Mouse (Mus musculus) C2C12 (cell line): ENCODE measurements at regions not wholly inside any gene's neighbourhood (a gene's known extent, or its start where the extent isn't known, plus 50 kb on each side); places are given as distances from the start of the nearest gene placed in this dataset.

Source experiments
- H3K27me3 ChIP-seq: one replicate; pipeline ENCODE4 v1.6.1; 2011; ENCODE audit not compliant: control insufficient read depth, insufficient read depth, insufficient read length
- H3K36me3 ChIP-seq: one replicate; pipeline ENCODE4 v1.6.1; 2011; ENCODE audit not compliant: control insufficient read depth, insufficient read depth
- H3K4me3 ChIP-seq: one replicate; pipeline ENCODE4 v1.5.1; 2011; ENCODE audit warnings: mild to moderate bottlenecking, control low read depth; ENCODE audit not compliant: poor library complexity, insufficient read depth, severe bottlenecking
- H3K79me2 ChIP-seq: one replicate; pipeline ENCODE4 v1.6.1; 2011; ENCODE audit not compliant: control insufficient read depth, insufficient read depth
- H3K79me3 ChIP-seq: one replicate; pipeline ENCODE4 v1.6.1; 2011; ENCODE audit warnings: low read depth, control low read depth
- H3ac ChIP-seq: one replicate; pipeline ENCODE3; 2011; ENCODE audit warnings: low read depth; ENCODE audit not compliant: control insufficient read depth, insufficient read length
- CEBPB ChIP-seq: IDR thresholded peaks from one replicate; pipeline ENCODE4 v1.6.1; 2011; ENCODE audit warnings: low read depth, mild to moderate bottlenecking, control low read depth, moderate library complexity
- CTCF ChIP-seq: IDR thresholded peaks from one replicate; pipeline ENCODE4 v1.5.1; 2011; ENCODE audit not compliant: control insufficient read depth, insufficient read depth, insufficient read length
- FOSL1 ChIP-seq: IDR thresholded peaks from one replicate; pipeline ENCODE4 v1.8.0; 2011; ENCODE audit warnings: mild to moderate bottlenecking, low read length; ENCODE audit not compliant: poor library complexity, insufficient read depth, severe bottlenecking
- MAX ChIP-seq: IDR thresholded peaks from one replicate; pipeline ENCODE4 v1.6.1; 2011; ENCODE audit warnings: mild to moderate bottlenecking, control low read depth
- MYOD1 ChIP-seq: IDR thresholded peaks from one replicate; pipeline ENCODE4 v1.6.1; 2011; ENCODE audit warnings: low read depth; ENCODE audit not compliant: control insufficient read depth, insufficient read length
- MYOG ChIP-seq: IDR thresholded peaks from one replicate; pipeline ENCODE4 v1.6.1; 2011; ENCODE audit not compliant: control insufficient read depth, insufficient read length; ENCODE audit errors: extremely low read depth
- USF1 ChIP-seq: IDR thresholded peaks from one replicate; pipeline ENCODE4 v1.6.1; 2011; ENCODE audit warnings: low read depth, mild to moderate bottlenecking, control low read depth, moderate library complexity

DNA sequence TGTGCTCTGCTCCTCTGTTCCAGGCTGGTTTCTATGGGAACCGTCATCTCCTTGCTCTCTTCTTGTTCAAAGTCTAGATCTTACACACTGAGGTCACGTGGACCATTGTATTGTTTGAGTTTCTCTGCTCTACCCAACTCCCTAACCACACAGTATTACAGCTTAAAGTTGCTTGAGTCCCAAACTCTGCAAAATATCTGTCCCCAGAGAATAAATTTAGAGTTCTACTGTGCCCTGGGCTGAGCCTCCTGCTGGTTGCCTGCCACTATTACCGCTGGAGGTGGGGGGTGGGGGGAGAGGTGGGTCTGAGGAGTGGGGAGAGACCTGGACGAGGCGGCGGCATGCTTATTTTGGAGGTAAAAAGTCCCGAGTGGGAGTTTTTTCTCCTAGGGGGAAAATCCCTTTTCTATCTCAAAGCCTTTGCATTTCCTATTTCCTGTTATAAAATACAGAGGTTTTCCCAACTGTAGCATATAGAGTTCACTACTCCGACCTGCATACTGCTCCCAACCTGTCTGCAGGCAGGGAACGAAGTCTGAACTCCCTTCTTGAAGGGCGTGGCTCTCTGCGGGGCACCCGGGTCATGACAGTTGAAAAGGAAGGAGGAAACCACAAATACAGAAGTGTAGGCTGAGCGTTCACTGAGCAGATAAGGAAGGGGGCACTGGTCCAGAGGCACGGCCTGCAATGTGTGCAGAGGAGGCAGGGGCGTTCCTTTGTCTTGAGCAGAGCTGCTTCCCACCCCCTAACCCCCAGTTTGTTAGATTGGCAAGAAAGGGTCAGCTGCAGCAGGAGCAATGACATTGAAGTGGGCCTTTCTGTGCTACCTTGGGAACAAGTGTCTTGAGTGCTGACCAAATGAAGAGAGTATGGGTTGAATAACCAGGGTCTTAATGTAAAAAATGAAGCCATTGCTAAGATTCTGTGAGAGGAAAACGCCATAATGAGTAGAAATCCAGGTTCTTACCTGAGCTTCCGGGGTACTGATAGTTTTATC, 188.7 kb downstream of the Akap7 start:
- Histone ChIP-seq H3ac (no peak overlapping the region), H3K79me2 (no peaks in the 10 kb centered on the region), H3K36me3 (no peaks in the 10 kb centered on the region), H3K79me3 (no peaks in the 10 kb centered on the region), H3K27me3 (no peaks in the 10 kb centered on the region), H3K4me3 (no peak overlapping the region)
- TF ChIP-seq FOSL1 (no peak), USF1 (peak; percentile 51)

DNA sequence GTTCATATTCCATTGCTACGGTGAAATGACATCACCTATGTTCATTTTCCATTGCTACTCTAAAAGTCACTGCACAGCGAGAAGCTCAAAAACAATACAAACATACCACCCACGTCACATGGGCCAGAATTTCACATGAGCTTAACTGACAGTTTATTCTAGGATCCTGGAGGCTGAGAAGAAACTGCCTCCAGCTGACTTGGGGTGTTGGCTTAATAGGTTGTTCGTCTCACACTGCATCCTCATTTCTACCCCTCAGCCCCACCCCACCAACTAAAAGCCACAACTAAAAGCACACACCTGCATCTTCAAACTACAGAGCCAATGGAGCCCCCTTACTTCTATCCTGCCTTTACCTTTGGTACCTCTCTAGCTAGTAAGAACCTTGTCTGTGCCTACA, 187.0 kb upstream of the Arg1 start:
- no peak for TF ChIP-seq CTCF
- no peak for TF ChIP-seq MAX
- no peak for TF ChIP-seq USF1
- no peak for TF ChIP-seq MYOG
- TF ChIP-seq MYOD1, result no peak
- no peak for TF ChIP-seq CEBPB
- TF ChIP-seq FOSL1, result no peak
- Histone ChIP-seq H3K27me3 (no peaks in the 10 kb centered on the region), H3ac (no peak overlapping the region), H3K79me2 (no peaks in the 10 kb centered on the region), H3K79me3 (no peaks in the 10 kb centered on the region), H3K4me3 (no peak overlapping the region), H3K36me3 (no peaks in the 10 kb centered on the region)

DNA sequence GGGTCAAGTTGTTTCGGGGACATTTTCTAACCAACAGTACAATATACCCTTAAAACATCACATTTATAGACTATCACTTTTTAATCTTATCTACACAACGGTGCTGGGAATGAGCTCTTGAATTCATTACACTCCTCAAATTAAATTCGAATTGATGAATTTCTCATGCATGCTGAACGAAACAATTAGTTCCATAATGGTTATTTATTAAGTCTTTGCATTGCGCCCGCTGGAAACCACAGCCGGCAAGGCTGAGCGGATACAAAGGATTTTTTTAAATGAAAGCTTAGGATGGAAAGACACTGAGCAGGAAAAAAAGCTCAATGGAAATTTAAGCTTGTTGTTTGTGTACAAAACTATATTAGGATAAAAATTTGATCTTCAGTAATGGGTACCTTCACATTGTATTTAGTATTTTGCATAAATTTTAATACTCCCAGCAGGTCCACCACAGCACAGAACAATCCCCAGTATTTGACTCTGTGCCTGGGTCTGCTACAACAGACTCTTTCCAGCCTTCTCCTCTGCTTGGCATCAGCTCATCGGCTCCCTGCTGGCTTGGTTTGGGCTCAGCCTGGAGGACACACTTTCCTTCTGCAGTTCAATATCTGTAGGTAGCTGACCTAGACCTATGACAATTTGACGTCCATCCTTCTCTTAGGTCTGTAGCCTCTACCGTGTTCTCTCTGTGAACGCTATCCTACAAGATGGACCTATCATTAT, 185.3 kb upstream of the Arg1 start:
- Histone ChIP-seq H3ac (no peak overlapping the region), H3K4me3 (no peak overlapping the region), H3K36me3 (no peaks in the 10 kb centered on the region), H3K27me3 (no peaks in the 10 kb centered on the region), H3K79me3 (no peaks in the 10 kb centered on the region), H3K79me2 (no peaks in the 10 kb centered on the region)
- TF ChIP-seq MAX (no peak), CEBPB (no peak), USF1 (no peak), FOSL1 (no peak), CTCF (no peak), MYOG (no peak), MYOD1 (no peak)

DNA sequence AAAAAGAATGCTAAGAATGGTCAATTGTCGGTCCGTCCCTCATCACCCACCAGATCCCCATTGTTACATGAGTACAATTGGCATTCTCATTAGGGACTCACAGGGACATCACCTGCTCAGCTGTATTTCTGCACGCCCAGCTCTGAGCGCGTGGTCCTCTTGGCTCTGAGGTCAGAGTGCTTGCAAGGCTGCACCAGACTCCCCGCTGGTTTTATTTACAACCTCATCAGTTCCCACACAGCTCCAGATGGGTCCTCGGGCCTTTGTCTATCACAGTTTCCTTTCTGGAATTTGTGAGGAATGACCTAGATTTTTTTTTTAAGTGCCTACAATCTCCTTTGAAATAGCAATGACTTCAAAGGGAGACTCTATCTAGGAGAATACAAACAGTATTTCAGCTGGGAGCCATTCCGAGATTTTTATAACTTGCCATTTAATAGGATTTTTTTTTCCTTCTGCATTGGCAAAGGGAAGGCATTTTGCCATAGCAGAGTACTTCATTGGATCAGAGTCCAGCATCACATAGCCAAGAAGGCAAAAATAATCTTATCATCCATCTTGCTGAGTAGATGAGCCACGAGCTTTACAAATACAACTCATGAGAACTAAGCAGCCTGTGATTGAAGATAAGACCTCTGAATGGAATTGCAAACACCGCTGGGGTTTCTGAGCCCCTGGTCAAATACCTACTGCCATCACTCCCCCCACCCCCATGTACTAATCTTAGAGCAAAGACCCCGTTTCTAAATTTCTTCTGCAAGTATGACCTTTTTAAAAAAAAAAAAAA, 184.5 kb upstream of the Arg1 start:
- H3K27me3 ChIP-seq, result no peaks in the 10 kb centered on the region
- H3K79me2 ChIP-seq, result no peaks in the 10 kb centered on the region
- no peak for TF ChIP-seq CTCF
- TF ChIP-seq USF1, result no peak
- TF ChIP-seq CEBPB, result no peak
- no peak for TF ChIP-seq MAX
- no peak for TF ChIP-seq MYOG
- no peak for TF ChIP-seq FOSL1
- no peak for TF ChIP-seq MYOD1
- no peak overlapping the region for H3ac ChIP-seq
- no peak overlapping the region for H3K4me3 ChIP-seq
- no peaks in the 10 kb centered on the region for H3K79me3 ChIP-seq
- H3K36me3 ChIP-seq, result no peaks in the 10 kb centered on the region

DNA sequence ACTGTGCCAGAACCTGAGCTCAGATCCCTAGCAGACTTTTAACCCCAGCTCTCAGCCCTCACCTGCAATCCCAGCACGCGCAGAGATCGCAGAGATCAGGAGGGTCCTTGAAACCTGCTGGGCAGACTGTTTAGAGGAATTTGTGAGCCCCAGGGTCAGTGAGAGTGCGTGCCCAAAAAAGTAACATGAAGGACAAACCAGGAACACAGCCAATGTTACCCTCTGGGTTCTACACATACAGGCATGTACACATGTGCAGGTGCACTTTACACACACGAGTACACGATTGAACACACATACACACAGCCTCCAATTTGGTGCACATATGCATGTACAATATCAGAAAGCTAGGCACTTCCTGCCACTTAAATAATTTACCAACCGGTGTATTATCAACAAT, 183.9 kb upstream of the Arg1 start:
- H3K4me3 ChIP-seq, result no peak overlapping the region
- no peaks in the 10 kb centered on the region for H3K79me2 ChIP-seq
- no peak for TF ChIP-seq CTCF
- TF ChIP-seq USF1, result no peak
- no peak for TF ChIP-seq MYOG
- no peak for TF ChIP-seq FOSL1
- TF ChIP-seq MAX, result no peak
- TF ChIP-seq MYOD1, result no peak
- TF ChIP-seq CEBPB, result no peak
- H3K79me3 ChIP-seq, result no peaks in the 10 kb centered on the region
- no peaks in the 10 kb centered on the region for H3K27me3 ChIP-seq
- no peak overlapping the region for H3ac ChIP-seq
- no peaks in the 10 kb centered on the region for H3K36me3 ChIP-seq
